Mouse (Mus musculus) stomach, embryonic 16.5 days (tissue): Measurements from ENCODE around the gene C1qtnf7. TPM values are rescaled to one million over a fixed set of nuclear protein-coding genes. Genes with fewer than 3 reads are reported as not detected.

ENCODE experiments used
- ATAC-seq: fragments of 200-750 bp; cut with Nextera tagmentation; 2 replicates; pipeline ENCODE4 v1.8.0; 2017; ENCODE audit warnings: moderate number of reproducible peaks, moderate TSS enrichment; ENCODE audit not compliant: insufficient read depth, low FRiP score
- H3K27ac ChIP-seq: fragments of 300-500 bp; sonication (generic); 2 replicates; pipeline ENCODE4 v1.5.1; 2014; ENCODE audit warnings: low read length
- H3K27me3 ChIP-seq: fragments of 300-500 bp; sonication (generic); 2 replicates; pipeline ENCODE4 v1.6.1; 2014; ENCODE audit warnings: low read length, control low read depth, mixed read lengths; ENCODE audit not compliant: control insufficient read depth, insufficient read depth
- H3K36me3 ChIP-seq: fragments of 300-500 bp; sonication (generic); 2 replicates; pipeline ENCODE4 v1.6.1; 2014; ENCODE audit warnings: low read length; ENCODE audit not compliant: control insufficient read depth, insufficient read depth
- H3K4me1 ChIP-seq: fragments of 300-500 bp; sonication (generic); 2 replicates; pipeline ENCODE4 v1.6.1; 2014; ENCODE audit warnings: low read length, control low read depth, mixed read lengths; ENCODE audit not compliant: control insufficient read depth, insufficient read depth
- H3K4me2 ChIP-seq: fragments of 300-500 bp; sonication (generic); 2 replicates; pipeline ENCODE4 v1.6.1; 2014; ENCODE audit warnings: low read depth, low read length, mixed read lengths
- H3K4me3 ChIP-seq: fragments of 300-500 bp; sonication (generic); replicated peaks from 2 replicates; pipeline ENCODE4 v1.5.1; 2014; ENCODE audit warnings: mild to moderate bottlenecking, low read length
- H3K9ac ChIP-seq: fragments of 300-500 bp; sonication (generic); 2 replicates; pipeline ENCODE4 v1.6.1; 2014; ENCODE audit warnings: low read length
- H3K9me3 ChIP-seq: fragments of 300-500 bp; sonication (generic); replicated peaks from 2 replicates; pipeline ENCODE4 v1.6.1; 2016; ENCODE audit warnings: low read length, control low read depth; ENCODE audit not compliant: control insufficient read depth
- WGBS: fragments of 180-500 bp; shearing (Covaris S2); extraction: QIAGEN DNeasy Blood & Tissue Kit; methylation state at CpG from one replicate; pipeline ENCODE4 v1.1.7; 2014; 5-methylcytosine and 5-hydroxymethylcytosine counted together
- polyA plus RNA-seq: library from polyadenylated mRNA; unstranded; fragments of >200 nt; fragmentation: Nextera tagmentation; extraction: Ambion mirVana; gene quantifications from 2 replicates; pipeline ENCODE4 v1.2.1, GENCODE M21; 2015

The C1qtnf7 gene
- polyA plus RNA-seq, 1 experiment from 2014 or later = 22.4 TPM

GRCm38 (mm10) chr5:43585406-43586245 is 70.3 kb downstream of the C1qtnf7 start:
- H3K4me3 ChIP-seq = no peak overlapping the region
- H3K9me3 ChIP-seq = no peaks in the 10 kb centered on the region
- WGBS = 38% methylated on average over 11 of the region's 11 CpGs
- no peak overlapping the region for H3K9ac ChIP-seq
- H3K4me2 ChIP-seq = no peak overlapping the region
- peak; percentile 56; the same call in 1 of the 2 replicates for ATAC-seq
- no peaks in the 10 kb centered on the region for H3K27me3 ChIP-seq
- H3K36me3 ChIP-seq = no peaks in the 10 kb centered on the region
- peak overlapping the region; percentile 67 for H3K27ac ChIP-seq
- H3K4me1 ChIP-seq = peaks cover 4% of the 10 kb centered on the region; the same call in 1 of the 2 replicates

- no peak for ATAC-seq
- Histone ChIP-seq H3K27ac (peak overlapping the region; percentile 74), H3K9ac (no peak overlapping the region), H3K4me3 (no peak overlapping the region), H3K27me3 (no peaks in the 10 kb centered on the region), H3K9me3 (no peaks in the 10 kb centered on the region), H3K4me2 (no peak overlapping the region), H3K36me3 (no peaks in the 10 kb centered on the region), H3K4me1 (peaks cover 4% of the 10 kb centered on the region; the same call in 1 of the 2 replicates)
- WGBS = 66% methylated on average over 5 of the region's 5 CpGs
Measured at GRCm38 (mm10) chr5:43588791-43589439, 73.6 kb downstream of the C1qtnf7 start.

- no peak for ATAC-seq
- H3K9me3 ChIP-seq = no peaks in the 10 kb centered on the region
- H3K4me3 ChIP-seq = no peak overlapping the region
- H3K27me3 ChIP-seq = no peaks in the 10 kb centered on the region
- no peak overlapping the region for H3K9ac ChIP-seq
- H3K27ac ChIP-seq = peak overlapping the region; percentile 74
- no peaks in the 10 kb centered on the region for H3K36me3 ChIP-seq
- 40% methylated on average over 2 of the region's 2 CpGs for WGBS
- no peak overlapping the region for H3K4me2 ChIP-seq
- H3K4me1 ChIP-seq = peaks cover 4% of the 10 kb centered on the region; the same call in 1 of the 2 replicates
Measured at GRCm38 (mm10) chr5:43589440-43589830, 74.1 kb downstream of the C1qtnf7 start.

- H3K4me2 ChIP-seq = no peak overlapping the region
Measured at GRCm38 (mm10) chr5:43590311-43590731, 75.0 kb downstream of the C1qtnf7 start.

GRCm38 (mm10) chr5:43601601-43602000 is 86.3 kb downstream of the C1qtnf7 start:
- no peaks in the 10 kb centered on the region for H3K27me3 ChIP-seq
- H3K9ac ChIP-seq = no peak overlapping the region
- ATAC-seq = no peak
- 69% methylated on average over 8 of the region's 8 CpGs for WGBS
- H3K36me3 ChIP-seq = no peaks in the 10 kb centered on the region
- H3K9me3 ChIP-seq = no peaks in the 10 kb centered on the region
- no peak overlapping the region for H3K4me2 ChIP-seq
- H3K4me1 ChIP-seq = no peaks in the 10 kb centered on the region
- H3K27ac ChIP-seq = no peak overlapping the region
- H3K4me3 ChIP-seq = no peak overlapping the region

More at GRCm38 (mm10) chr5:43590311-43590731, 75.0 kb downstream of the C1qtnf7 start:
- no peaks in the 10 kb centered on the region for H3K9me3 ChIP-seq
- H3K9ac ChIP-seq = no peak overlapping the region
- peaks cover 4% of the 10 kb centered on the region; the same call in 1 of the 2 replicates for H3K4me1 ChIP-seq
- ATAC-seq = no peak
- no peak overlapping the region for H3K4me3 ChIP-seq
- no peaks in the 10 kb centered on the region for H3K27me3 ChIP-seq
- no peaks in the 10 kb centered on the region for H3K36me3 ChIP-seq
- WGBS = 83% methylated on average over 2 of the region's 2 CpGs
- H3K27ac ChIP-seq = no peak overlapping the region; the same call in 1 of the 2 replicates

GRCm38 (mm10) chr5:43602518-43602917 is 87.2 kb downstream of the C1qtnf7 start:
- Histone ChIP-seq H3K9me3 (no peaks in the 10 kb centered on the region), H3K4me3 (no peak overlapping the region), H3K9ac (no peak overlapping the region), H3K4me1 (no peaks in the 10 kb centered on the region), H3K36me3 (no peaks in the 10 kb centered on the region), H3K4me2 (no peak overlapping the region), H3K27me3 (no peaks in the 10 kb centered on the region), H3K27ac (no peak overlapping the region)
- 80% methylated on average over 3 of the region's 3 CpGs for WGBS
- no peak for ATAC-seq

GRCm38 (mm10) chr5:43603559-43603958 is 88.2 kb downstream of the C1qtnf7 start:
- ATAC-seq = no peak

GRCm38 (mm10) chr5:43608073-43608472 is 92.7 kb downstream of the C1qtnf7 start:
- Histone ChIP-seq H3K36me3 (no peaks in the 10 kb centered on the region), H3K27ac (no peak overlapping the region), H3K9me3 (no peaks in the 10 kb centered on the region), H3K4me1 (no peaks in the 10 kb centered on the region), H3K9ac (no peak overlapping the region), H3K4me3 (no peak overlapping the region), H3K27me3 (no peaks in the 10 kb centered on the region), H3K4me2 (no peak overlapping the region)
- no peak for ATAC-seq
- 76% methylated on average over 3 of the region's 3 CpGs for WGBS

More at GRCm38 (mm10) chr5:43603559-43603958, 88.2 kb downstream of the C1qtnf7 start:
- H3K27me3 ChIP-seq = no peaks in the 10 kb centered on the region
- no peak overlapping the region for H3K27ac ChIP-seq
- WGBS = 86% methylated on average over 3 of the region's 3 CpGs
- no peaks in the 10 kb centered on the region for H3K36me3 ChIP-seq
- H3K9ac ChIP-seq = no peak overlapping the region
- no peak overlapping the region for H3K4me3 ChIP-seq
- H3K4me1 ChIP-seq = no peaks in the 10 kb centered on the region
- H3K9me3 ChIP-seq = no peaks in the 10 kb centered on the region
- no peak overlapping the region for H3K4me2 ChIP-seq

- Histone ChIP-seq H3K9me3 (no peaks in the 10 kb centered on the region), H3K4me3 (no peak overlapping the region), H3K27me3 (no peaks in the 10 kb centered on the region), H3K4me1 (no peaks in the 10 kb centered on the region), H3K36me3 (no peaks in the 10 kb centered on the region), H3K27ac (no peak overlapping the region; the same call in 1 of the 2 replicates), H3K4me2 (no peak overlapping the region), H3K9ac (no peak overlapping the region)
- no peak for ATAC-seq
- WGBS = 69% methylated on average over 1 of the region's 1 CpGs
Measured at GRCm38 (mm10) chr5:43609760-43610159, 94.4 kb downstream of the C1qtnf7 start.
